Mouse (Mus musculus) layer of hippocampus, adult 9-10 months (tissue): ENCODE measurements around the gene Col11a2.
"Not testable (repeated sequence)": the region's sequence is repeated elsewhere in the genome, so short reads cannot be mapped to it uniquely, and the experiment has no call there.

Experiments used
- DNase-seq: peaks from one replicate; pipeline ENCODE4 v3.0.0; 2022; ENCODE audit warnings: low spot score

Col11a2 gene

DNA sequence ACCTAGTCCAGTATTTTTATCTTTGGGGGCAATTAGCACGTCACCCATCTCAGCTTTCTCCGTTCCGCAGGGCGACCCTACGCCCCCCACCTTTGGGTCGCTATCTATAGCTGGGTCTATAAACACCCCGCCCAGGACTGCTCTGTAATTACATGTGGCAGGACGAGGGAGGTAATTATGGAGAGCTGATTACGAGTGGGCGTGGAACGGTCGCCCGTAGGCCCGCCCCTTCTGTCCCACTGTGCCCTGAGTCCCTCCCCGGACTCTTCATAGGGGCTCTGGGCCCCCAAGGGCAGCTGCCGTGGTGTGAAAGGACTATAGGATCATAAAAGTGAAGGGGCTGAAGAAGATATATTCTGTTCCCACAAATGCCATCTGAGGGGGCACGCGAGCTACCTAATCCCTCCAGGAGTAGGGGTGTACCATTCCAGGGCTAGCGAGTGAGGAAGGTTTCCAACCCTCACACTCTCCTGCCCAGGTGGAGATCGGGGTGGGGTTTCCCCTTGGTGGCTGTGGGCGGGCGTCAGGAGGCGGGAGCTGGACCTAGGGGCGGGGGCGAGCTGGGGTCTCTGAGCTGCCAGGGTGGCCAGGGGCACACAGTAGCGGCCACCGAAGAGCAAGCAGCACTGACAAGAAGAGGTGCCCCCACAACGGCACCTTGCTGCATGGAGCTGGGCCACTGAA is at the start of gene Col11a2:
Gene Col11a2 (plus strand): TSS at position 560 of the 684 bp plus-strand sequence.
- DNase-seq: no peak

- DNase-seq: peak; percentile 51
Measured at GRCm38 (mm10) chr17:33991788-33992664, 47.2 kb upstream of the Col11a2 start.

DNA sequence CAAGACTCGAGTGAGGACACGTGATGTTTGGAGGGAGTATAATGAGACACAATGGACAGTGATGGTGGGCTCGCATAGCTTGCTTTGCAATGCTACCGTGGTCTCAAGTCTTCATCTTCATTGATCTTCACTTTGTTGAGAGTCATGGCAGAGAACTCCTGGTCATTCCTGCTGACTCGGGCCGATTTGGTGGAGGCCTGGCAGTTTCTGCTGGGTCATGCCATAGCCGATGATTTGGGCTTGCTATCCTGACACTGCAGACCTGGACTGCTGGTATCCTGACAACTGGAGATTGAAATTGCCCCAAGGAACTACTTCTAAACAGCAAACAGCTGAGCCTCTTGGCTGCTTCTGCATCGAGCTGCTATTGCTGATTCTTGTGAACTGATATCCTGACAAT is 44.3 kb upstream of the Col11a2 start:
- DNase-seq: no peak

- no peak for DNase-seq
Measured at GRCm38 (mm10) chr17:33995651-33996050, 43.6 kb upstream of the Col11a2 start.

DNA sequence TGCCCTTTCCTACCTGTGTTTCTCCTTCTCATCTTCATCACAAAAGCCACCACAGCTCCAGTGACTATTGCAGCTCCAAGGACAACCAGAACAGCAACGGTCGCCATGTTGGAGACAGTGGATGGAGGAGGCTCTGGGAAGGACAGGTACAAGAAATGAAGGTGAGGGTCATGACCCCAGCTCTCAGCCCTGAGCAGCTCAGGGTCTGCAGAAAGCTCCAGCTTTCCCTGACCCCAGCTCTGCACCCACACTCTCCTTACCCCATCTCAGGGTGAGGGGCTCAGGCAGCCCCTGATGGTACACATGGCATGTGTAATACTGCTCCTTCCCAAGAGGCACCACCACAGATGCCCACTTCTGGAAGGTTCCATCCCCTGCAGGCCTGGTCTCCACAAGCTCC is 42.2 kb upstream of the Col11a2 start:
- DNase-seq: not testable (repeated sequence)

DNA sequence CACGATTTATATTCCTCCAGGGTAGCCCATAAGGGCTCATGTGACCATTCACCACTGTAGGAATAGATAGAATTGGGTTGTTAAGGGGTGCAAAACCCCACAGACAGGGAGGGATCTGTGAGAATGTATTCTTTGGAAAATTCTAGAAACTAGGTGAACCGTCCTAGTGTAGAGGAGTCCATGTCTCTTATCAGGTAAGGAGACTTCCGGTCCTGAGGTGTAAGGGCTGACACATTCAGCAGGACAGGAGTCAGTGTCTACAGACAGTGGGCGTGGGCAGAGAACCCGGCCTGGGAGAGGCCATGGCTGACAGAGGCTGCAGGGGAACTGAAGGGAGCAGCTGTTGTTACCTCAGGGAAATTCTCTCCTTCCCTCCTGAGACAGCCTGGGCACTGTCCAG is 40.5 kb upstream of the Col11a2 start:
- DNase-seq: not testable (repeated sequence)

DNA sequence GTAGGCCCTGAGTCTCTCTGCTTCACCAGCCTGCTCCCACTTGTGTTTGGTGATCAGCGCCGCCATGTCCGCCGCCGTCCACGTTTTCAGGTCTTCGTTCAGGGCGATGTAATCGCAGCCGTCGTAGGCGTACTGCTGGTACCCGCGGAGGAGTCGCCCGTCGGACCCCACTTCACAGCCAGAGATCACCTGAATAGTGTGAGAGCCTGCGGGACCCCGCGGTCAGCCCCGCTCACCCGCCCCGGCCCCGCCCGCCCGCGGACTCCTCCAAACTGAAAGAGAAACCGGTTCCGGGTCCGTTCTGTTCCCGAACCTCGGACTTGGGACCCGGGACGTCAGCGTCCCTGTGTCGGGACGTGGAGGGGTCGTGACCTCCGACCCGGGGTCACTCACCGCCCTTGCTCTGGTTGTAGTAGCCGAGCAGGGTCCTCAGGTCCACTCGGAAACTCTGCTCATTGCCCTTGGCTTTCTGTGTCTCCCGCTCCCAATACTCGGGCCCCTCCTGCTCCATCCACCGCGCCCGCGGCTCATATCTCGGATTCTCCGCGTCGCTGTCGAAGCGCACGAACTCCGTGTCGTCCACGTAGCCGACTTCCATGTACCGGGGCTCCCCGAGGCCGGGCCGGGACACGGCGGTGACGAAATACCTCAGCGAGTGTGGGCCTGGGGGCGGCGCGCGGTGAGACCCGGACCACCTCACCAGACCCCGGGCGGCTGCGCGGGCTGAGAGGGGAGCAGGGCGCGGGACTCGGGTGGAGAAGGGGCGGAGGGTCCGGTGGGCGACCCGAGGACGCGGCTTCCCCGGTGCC is 39.7 kb upstream of the Col11a2 start:
- no peak for DNase-seq

- DNase-seq: peak; percentile 77
Measured at GRCm38 (mm10) chr17:34000150-34000537, 39.1 kb upstream of the Col11a2 start, which contains the start of gene H2-K1. H2-K1 (minus strand) TSS chr17:34000347.

DNA sequence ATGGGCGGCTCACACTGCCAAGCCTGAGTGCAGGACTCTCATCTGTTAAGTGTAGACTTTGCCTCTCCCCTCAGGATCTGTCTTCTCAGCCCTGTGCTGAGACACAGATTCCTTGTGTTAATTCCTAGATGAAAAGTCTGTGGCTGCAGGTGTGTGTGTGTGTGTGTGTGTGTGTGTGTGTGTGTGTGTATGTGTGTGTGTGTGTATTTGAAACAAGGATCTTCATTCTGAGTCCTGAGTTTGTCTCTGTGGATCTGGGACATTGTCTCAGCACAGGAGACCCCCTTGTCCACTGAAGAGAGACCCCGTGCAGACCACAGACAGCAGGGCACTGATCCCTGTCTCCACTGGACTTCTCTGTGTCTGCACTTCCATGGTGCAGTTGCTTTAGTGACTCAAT is 38.4 kb upstream of the Col11a2 start:
- DNase-seq: not testable (repeated sequence)

DNA sequence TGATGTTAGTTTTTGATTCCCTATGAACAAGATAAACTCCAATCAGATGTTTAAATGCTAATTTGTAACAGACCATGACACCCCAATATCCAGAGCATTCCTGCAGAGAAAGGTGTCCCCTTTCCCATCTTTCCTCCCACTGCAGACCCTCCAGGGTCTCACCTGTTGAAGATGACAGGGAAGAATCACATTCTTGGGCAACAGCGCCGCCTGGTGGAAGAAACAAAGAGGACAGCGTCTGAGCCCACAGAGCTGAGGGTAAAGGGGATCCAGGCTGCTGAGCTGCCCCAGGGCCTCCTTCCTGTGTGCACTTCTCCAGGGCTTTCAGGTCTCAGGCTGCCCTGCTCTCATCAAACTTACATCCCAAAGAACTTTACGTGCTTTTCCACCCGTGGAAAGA is 35.8 kb upstream of the Col11a2 start:
- DNase-seq: no peak

DNA sequence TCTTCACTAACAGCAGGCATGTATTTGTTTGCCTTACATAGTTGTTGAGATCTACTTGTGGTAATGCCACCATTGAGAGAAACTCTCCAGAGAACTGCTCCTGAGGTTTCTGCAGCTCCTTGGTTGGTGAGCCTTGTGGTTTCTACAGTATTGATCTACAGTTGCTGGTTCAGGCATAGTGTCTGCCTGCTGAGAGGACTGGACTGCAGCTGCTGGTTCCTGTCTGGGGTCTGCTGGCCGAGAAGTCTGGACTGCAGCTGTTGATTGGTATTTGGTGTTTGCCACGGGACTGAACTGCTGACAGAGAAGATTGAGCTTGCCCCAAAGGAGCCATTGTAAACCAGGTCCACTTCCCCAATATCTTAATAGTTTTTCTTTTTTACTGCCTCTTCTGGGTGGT is 32.7 kb upstream of the Col11a2 start:
- no peak for DNase-seq

- DNase-seq: no peak
Measured at GRCm38 (mm10) chr17:34010156-34010555, 29.1 kb upstream of the Col11a2 start.

DNA sequence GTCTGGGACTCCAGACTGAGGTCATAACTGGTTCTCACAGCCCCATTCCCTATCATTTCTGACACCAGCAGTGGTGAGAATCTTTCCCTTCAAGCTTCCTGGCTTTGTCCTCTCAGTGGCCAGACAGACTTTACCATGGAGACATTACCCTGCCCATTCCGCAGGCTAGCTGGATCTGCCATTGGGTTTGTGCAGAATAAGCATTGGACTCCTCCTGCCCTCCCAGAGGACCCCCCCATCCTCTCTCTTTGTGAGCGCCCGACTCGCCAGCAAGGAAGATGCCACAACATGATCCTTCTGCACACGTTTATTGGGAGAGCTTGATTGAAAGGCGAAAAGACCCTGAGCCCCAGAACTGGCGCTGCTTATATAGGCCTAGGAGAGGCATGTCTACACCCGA is 25.8 kb upstream of the Col11a2 start:
- DNase-seq: no peak

GRCm38 (mm10) chr17:34021539-34022413 is 17.5 kb upstream of the Col11a2 start:
- no peak for DNase-seq

- DNase-seq: no peak
Measured at GRCm38 (mm10) chr17:34022414-34022783, 16.8 kb upstream of the Col11a2 start.

- no peak for DNase-seq
Measured at GRCm38 (mm10) chr17:34022987-34023386, 16.2 kb upstream of the Col11a2 start.

GRCm38 (mm10) chr17:34023678-34024077 is 15.6 kb upstream of the Col11a2 start:
- DNase-seq: no peak

DNA sequence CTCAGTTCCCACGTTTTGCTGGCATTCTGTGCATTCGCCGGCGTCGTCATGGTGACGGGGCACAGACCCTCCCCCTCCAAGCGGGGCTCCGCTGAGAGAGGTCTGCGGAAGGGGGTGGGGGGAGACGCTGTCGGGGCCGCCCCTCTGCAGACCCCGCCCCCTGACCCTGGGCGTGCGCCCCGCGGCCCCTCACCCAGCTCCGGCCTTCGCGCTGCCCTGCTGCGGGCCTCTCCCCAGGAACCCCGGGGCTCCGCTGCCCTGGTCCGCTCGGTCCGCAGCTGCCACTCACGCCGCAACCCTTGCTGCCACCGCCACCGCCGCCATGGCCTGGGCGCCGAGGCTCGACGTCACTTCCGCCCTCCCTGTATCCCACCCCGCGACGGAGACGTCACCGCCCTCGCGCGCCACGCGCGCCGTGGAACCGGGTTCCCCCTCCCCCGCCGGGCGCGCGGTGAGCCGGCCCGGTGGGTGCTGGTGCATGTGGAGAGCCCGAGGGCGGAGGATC is 14.9 kb upstream of the Col11a2 start, which contains the start of gene Ring1:
Gene Ring1 (minus strand): TSS at position 364 of the 505 bp plus-strand sequence.
- no peak for DNase-seq

DNA sequence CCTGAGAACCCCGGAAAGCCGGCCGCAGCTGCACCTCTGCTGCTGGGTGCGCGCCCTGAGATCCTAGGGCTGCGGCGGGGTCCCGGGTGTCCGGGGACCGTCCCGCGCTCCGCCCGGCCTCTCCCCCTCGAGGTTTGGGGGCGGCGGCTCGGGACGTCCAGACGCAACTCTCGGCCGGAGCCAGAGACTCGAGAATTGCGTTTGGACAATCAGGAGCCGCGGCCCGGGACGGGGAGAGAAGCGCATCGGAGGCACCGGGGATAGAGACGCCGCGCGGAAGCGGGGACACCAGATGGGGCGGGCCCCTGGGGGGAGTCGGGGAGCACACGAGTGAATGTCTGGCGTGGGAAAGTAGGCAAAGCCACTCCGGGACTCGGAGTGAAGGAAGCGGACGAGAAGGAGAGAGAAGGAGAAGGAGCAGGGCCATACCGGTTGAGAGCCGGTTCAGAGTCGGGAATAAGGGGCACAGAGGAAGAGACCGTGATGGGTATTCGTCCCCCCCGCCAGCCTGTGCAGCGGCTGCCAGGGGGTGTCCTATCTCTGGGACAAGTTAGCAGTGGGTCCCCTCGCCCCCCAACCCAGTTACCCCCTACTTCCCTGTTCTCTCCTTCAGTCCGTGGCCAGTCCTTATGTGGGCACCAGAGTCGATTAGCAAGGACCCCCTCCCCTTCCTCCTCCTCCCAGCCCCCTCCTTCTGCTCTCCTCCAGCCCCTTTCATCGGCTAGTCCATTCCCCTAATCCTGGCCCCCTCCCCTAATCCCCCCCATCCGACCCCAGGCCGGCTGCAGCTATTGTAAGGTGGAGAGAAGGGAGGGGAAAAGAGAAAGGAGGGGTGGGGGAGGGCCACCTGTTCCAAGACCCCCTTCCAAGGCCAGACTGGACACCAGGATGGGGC is 14.1 kb upstream of the Col11a2 start:
- no peak for DNase-seq

GRCm38 (mm10) chr17:34025756-34026151 is 13.5 kb upstream of the Col11a2 start:
- no peak for DNase-seq
